Mouse (Mus musculus): ENCODE measurements around the gene Olfr1303.

The Olfr1303 gene

GRCm38 (mm10) chr2:111820240-111820639, at the start of gene Olfr1303:
Olfr1303 (minus strand) TSS chr2:111820340.
- ATAC-seq (ENCODE audit: insufficient number of reproducible peaks, low FRiP score, low TSS enrichment) = no peak

GRCm38 (mm10) chr2:111812936-111813335, 7.2 kb downstream of the Olfr1303 start:
- ATAC-seq (ENCODE audit: insufficient number of reproducible peaks, low FRiP score, low TSS enrichment) = no peak

GRCm38 (mm10) chr2:111777129-111777528, 43.0 kb downstream of the Olfr1303 start, which contains the start of gene Olfr1302:
Olfr1302 (plus strand) TSS chr2:111777429.
- ATAC-seq (ENCODE audit: insufficient number of reproducible peaks, low FRiP score, low TSS enrichment) = no peak
